Mouse (Mus musculus) stomach, embryonic 14.5 days (tissue): ENCODE measurements around the gene 4930426L09Rik. TPM values are rescaled to one million over a fixed set of nuclear protein-coding genes. Genes with fewer than 3 reads are reported as not detected.

Experiments used
- ATAC-seq: fragments of 200-750 bp; cut with Nextera tagmentation; 2 replicates; pipeline ENCODE4 v1.8.0; 2017; ENCODE audit warnings: low read depth, moderate TSS enrichment; ENCODE audit not compliant: insufficient number of reproducible peaks, insufficient read depth, low FRiP score
- H3K27ac ChIP-seq: fragments of 300-500 bp; sonication (generic); 2 replicates; pipeline ENCODE4 v1.5.1; 2014; ENCODE audit warnings: mild to moderate bottlenecking, low read length, moderate library complexity, mixed read lengths
- H3K27me3 ChIP-seq: fragments of 300-500 bp; sonication (generic); 2 replicates; pipeline ENCODE4 v1.6.1; 2014; ENCODE audit warnings: low read length, control low read depth, mixed read lengths; ENCODE audit not compliant: control insufficient read depth, insufficient read depth
- H3K36me3 ChIP-seq: fragments of 300-500 bp; sonication (generic); 2 replicates; pipeline ENCODE4 v1.6.1; 2014; ENCODE audit warnings: mild to moderate bottlenecking, control low read depth, low read length, moderate library complexity, mixed read lengths; ENCODE audit not compliant: control insufficient read depth, insufficient read depth
- H3K4me1 ChIP-seq: fragments of 300-500 bp; sonication (generic); 2 replicates; pipeline ENCODE4 v1.6.1; 2014; ENCODE audit warnings: low read length, control low read depth, mixed read lengths; ENCODE audit not compliant: control insufficient read depth, insufficient read depth
- H3K4me2 ChIP-seq: fragments of 300-500 bp; sonication (generic); replicated peaks from 2 replicates; pipeline ENCODE4 v1.6.1; 2014; ENCODE audit warnings: low read depth, low read length, control low read depth
- H3K4me3 ChIP-seq: fragments of 300-500 bp; sonication (generic); 2 replicates; pipeline ENCODE4 v1.5.1; 2014; ENCODE audit warnings: low read depth, low read length, control low read depth
- H3K9ac ChIP-seq: fragments of 300-500 bp; sonication (generic); replicated peaks from 2 replicates; pipeline ENCODE4 v1.6.1; 2014; ENCODE audit warnings: low read depth, mild to moderate bottlenecking, control low read depth, low read length, moderate library complexity, mixed read lengths
- H3K9me3 ChIP-seq: fragments of 300-500 bp; sonication (generic); 2 replicates; pipeline ENCODE4 v1.6.1; 2016; ENCODE audit warnings: low read depth, low read length, control low read depth; ENCODE audit not compliant: control insufficient read depth
- WGBS: fragments of 180-500 bp; shearing (Covaris S2); extraction: QIAGEN DNeasy Blood & Tissue Kit; methylation state at CpG from one replicate; pipeline ENCODE4 v1.1.7; 2014; 5-methylcytosine and 5-hydroxymethylcytosine counted together
- polyA plus RNA-seq: library from polyadenylated mRNA; unstranded; fragments of >200 nt; fragmentation: Nextera tagmentation; extraction: Ambion mirVana; gene quantifications from 2 replicates; pipeline ENCODE4 v1.2.1, GENCODE M21; 2014

The 4930426L09Rik gene
- polyA plus RNA-seq, 1 experiment from 2014 or later, result 0.72 TPM

DNA sequence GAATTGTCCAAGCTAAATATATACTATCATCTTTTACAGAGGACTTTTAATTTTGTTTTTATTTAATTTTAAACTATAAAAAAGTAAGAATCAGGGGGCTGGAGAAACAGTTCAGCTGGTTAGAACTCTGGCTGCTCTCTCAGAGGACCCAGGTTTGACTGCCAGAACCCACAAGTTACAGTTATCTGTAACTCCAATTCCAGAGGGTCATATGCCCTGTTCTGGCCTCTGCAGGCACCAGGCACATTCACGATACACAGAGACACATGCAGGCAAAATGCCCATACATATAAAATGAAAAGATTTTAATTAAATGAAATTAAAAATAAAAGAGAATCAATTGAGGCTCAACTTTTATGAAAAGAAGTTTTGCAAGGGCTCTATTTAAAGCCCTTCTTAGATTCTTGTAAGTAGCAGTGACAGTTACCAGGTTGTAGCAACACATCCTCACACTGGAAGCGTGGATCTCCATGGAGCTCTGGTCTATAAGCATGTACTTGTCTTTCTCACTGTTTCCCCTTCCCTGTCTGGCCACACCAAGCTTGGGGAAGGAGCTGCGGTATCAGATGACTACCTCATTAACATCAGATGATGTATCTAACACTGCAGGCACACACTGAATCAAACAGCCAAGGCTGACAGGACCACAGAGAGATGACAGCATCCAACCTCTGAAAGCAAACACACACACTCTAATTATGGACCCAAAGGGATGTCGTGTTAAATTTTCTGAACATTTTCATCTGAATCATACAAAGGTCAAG, 23.1 kb upstream of the 4930426L09Rik start:
- H3K27me3 ChIP-seq, result no peaks in the 10 kb centered on the region
- no peak overlapping the region for H3K27ac ChIP-seq
- H3K4me3 ChIP-seq, result no peak overlapping the region
- 51% methylated on average over 4 of the region's 4 CpGs for WGBS
- 0 out of 2 replicates have a peak, but pooled peaks cover 3% of the 10 kb centered on the region for H3K9me3 ChIP-seq
- H3K4me1 ChIP-seq, result no peaks in the 10 kb centered on the region
- no peak for ATAC-seq
- H3K4me2 ChIP-seq, result no peak overlapping the region
- H3K36me3 ChIP-seq, result no peaks in the 10 kb centered on the region
- H3K9ac ChIP-seq, result no peak overlapping the region

DNA sequence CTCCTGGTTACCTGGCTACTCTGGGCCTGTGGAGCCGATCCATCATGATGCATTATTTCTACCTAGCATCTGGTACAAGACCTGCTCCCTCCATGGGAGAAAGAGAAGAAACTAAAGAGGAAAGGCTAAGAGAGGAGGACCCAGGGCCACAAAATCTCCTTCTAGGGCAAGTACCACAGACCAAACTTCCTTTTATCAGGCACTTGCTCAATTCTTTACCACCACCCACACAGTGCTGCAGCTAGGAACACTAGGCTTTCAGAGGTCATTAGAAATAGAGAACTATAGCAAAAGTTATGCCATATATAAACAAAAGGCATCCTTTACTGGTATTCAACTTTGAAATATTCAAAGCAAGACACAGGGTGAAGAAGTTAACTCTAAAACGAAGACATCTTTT, 22.0 kb upstream of the 4930426L09Rik start:
- no peak overlapping the region for H3K9ac ChIP-seq
- 78% methylated on average over 2 of the region's 2 CpGs for whole genome bisulfite sequencing
- H3K4me1 ChIP-seq, result no peaks in the 10 kb centered on the region
- H3K36me3 ChIP-seq, result no peaks in the 10 kb centered on the region
- no peak overlapping the region for H3K27ac ChIP-seq
- no peak overlapping the region for H3K4me3 ChIP-seq
- no peaks in the 10 kb centered on the region for H3K27me3 ChIP-seq
- ATAC-seq, result no peak
- no peak overlapping the region for H3K4me2 ChIP-seq
- 0 out of 2 replicates have a peak, but pooled peaks cover 3% of the 10 kb centered on the region for H3K9me3 ChIP-seq

DNA sequence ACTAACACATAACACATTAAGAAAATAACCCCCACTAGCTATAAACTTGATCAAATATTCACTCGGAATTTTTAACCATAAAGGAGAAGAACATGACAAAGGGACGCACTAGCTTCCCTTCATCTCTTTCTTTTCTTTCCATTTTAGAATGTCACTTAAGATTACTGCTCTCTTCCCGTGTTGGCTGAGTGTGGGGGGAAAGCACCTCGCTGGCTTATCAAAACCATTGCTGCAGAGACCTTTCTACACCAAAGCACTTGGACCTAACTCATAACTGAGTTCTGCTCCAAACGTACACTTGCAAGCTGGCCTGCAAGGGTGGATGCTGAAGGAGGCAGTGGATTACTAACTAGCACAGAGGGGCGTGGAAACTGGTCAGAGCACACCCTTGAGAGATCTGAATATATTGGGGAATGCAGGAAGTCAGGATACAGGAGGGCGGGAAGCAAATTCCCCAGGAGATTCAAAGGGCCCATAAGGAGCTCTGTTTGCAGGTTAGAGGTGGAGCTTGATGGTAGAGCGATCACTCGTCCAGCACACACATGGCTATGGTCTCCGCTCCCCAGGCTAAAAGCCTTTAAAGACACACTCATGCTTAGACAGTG, 20.8 kb upstream of the 4930426L09Rik start:
- H3K4me1 ChIP-seq, result no peaks in the 10 kb centered on the region
- no peaks in the 10 kb centered on the region for H3K27me3 ChIP-seq
- no peak for ATAC-seq
- H3K36me3 ChIP-seq, result no peaks in the 10 kb centered on the region
- no peak overlapping the region for H3K4me3 ChIP-seq
- 0 out of 2 replicates have a peak, but pooled peaks cover 3% of the 10 kb centered on the region for H3K9me3 ChIP-seq
- H3K27ac ChIP-seq, result no peak overlapping the region
- 84% methylated on average over 10 of the region's 10 CpGs for WGBS
- no peak overlapping the region for H3K4me2 ChIP-seq
- H3K9ac ChIP-seq, result no peak overlapping the region

DNA sequence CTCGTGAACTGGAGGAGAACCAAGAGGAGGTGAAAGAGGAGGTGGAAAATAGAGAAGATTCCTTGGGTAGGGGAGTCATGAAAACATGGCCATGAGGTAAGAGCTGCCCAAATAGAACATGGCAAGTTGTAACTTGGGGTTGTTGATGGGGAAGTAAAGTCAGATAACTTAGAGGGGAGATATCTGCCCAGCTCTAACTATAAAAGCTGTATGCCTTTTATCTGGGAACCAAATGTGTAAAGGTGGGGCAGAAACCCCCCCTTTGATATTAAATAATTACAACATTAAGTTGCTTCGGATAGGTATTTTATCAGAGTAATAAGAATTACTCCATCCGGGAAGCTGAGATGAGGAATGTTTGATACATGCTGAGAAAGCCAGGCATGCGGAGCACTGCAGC, 19.1 kb upstream of the 4930426L09Rik start:
- no peak overlapping the region for H3K4me2 ChIP-seq
- H3K4me3 ChIP-seq, result no peak overlapping the region
- no peak overlapping the region for H3K9ac ChIP-seq
- H3K4me1 ChIP-seq, result no peaks in the 10 kb centered on the region
- ATAC-seq, result no peak
- no peak overlapping the region for H3K27ac ChIP-seq
- 94% methylated on average over 4 of the region's 4 CpGs for WGBS
- H3K27me3 ChIP-seq, result no peaks in the 10 kb centered on the region
- no peaks in the 10 kb centered on the region for H3K9me3 ChIP-seq
- no peaks in the 10 kb centered on the region for H3K36me3 ChIP-seq

DNA sequence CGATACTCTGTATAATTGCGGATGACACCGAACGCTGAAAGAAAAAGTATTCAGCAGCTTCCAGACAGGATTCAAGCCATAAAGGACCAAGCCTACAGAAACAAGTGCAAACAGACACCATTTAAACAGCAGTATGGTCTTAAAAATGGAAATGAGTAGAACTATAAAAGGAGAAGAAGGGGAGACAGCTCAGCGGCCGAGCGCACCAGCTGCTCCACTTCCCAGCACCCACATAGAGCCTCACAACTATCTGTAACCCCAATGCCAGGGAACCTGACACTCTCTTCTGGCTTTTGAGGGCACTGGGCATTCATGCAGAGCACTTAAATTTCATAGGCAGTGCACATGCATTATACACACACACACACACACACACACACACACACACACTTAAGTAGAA, 18.5 kb upstream of the 4930426L09Rik start:
- Histone ChIP-seq H3K36me3 (no peaks in the 10 kb centered on the region), H3K4me2 (no peak overlapping the region), H3K4me3 (no peak overlapping the region), H3K9me3 (no peaks in the 10 kb centered on the region), H3K4me1 (no peaks in the 10 kb centered on the region), H3K27me3 (no peaks in the 10 kb centered on the region), H3K27ac (no peak overlapping the region), H3K9ac (no peak overlapping the region)
- 86% methylated on average over 7 of the region's 7 CpGs for WGBS
- no peak for ATAC-seq

DNA sequence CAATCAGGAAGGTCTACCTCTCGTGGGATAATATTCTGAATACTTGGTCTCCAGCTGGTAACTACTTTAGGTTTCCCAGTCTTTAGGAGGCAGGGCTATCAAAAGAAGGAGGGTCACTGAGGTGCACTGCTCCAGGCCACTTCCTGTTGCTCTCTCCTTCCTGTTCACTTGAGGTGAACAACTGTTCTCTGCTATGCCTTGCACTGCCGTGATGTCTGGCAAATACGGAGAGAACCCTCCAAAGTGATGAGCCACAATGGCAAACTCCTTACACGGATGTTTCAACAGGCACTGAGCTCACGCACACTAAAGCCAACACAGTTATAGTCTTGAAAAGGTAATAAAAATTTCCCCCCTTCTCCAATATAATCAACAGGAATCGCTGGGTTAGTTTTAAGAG, 15.6 kb upstream of the 4930426L09Rik start:
- WGBS, result 85% methylated on average over 6 of the region's 6 CpGs
- Histone ChIP-seq H3K27me3 (no peaks in the 10 kb centered on the region), H3K27ac (no peak overlapping the region), H3K4me1 (no peaks in the 10 kb centered on the region), H3K9ac (no peak overlapping the region), H3K9me3 (0 out of 2 replicates have a peak, but pooled peaks cover 3% of the 10 kb centered on the region), H3K4me2 (no peak overlapping the region), H3K36me3 (no peaks in the 10 kb centered on the region), H3K4me3 (no peak overlapping the region)
- ATAC-seq, result no peak

DNA sequence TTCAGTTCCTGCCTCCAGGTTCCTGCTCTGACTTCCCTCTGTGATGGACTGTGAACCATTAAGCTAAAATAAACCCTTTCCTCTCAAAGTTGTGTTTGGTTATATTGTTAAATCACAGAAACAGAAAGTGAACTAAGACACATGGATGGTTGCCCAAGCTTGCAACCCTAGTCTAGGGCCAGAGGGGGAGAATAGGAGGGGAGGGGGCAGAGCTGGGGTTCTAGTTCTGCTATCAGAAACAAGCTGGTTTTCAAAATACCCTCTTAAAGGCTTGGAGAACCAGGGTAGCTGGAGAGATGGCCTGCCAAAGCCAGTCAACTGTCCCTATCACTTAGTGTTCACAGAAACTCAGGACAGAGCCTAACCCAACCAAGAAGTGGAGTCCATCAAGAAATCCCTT, 14.6 kb upstream of the 4930426L09Rik start:
- no peak overlapping the region for H3K9ac ChIP-seq
- H3K9me3 ChIP-seq, result 0 out of 2 replicates have a peak, but pooled peaks cover 6% of the 10 kb centered on the region
- no peaks in the 10 kb centered on the region for H3K36me3 ChIP-seq
- H3K4me3 ChIP-seq, result no peak overlapping the region
- H3K27ac ChIP-seq, result no peak overlapping the region
- no peak overlapping the region for H3K4me2 ChIP-seq
- no peaks in the 10 kb centered on the region for H3K27me3 ChIP-seq
- no peaks in the 10 kb centered on the region for H3K4me1 ChIP-seq
- ATAC-seq, result no peak

DNA sequence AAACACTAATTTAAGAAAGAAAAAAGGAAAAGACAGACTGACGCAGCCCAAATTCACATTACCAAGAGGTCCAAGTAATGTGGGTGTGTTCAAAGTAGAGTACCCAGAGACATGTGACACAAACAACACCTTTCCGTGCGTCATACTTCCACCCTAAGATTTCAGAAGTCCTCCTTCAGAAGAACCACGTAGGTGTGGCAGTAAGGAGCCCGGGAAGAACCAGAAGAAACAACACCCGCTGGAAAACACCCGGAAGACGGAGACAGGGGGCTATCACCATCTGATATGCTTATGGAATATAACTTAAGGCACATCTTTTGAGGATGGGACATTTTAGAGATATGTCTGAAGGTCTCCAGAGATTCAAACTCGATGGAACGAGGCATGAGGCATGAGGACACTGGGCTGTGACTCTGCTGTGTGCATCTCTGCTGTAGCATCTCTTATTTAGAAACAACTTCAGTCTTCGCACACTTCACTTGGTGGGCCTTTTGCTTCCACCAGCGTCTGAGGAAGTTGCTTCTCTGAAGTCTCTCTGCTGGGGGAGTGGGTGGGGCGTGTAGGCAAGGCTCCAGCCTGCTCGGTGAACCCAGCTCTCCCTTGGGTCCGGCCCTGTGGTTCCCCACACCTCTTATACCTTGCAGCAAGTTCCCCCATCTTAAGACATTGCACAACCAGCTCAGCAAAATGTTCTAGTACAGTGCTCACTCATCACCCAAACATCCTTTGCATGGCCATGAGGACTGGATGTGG, 13.9 kb upstream of the 4930426L09Rik start:
- 90% methylated on average over 15 of the region's 15 CpGs for WGBS

More for the DNA sequence above, 13.9 kb upstream of the 4930426L09Rik start:
- H3K4me3 ChIP-seq, result no peak overlapping the region
- H3K27ac ChIP-seq, result no peak overlapping the region
- no peaks in the 10 kb centered on the region for H3K4me1 ChIP-seq
- H3K9me3 ChIP-seq, result 0 out of 2 replicates have a peak, but pooled peaks cover 6% of the 10 kb centered on the region
- no peaks in the 10 kb centered on the region for H3K36me3 ChIP-seq
- H3K4me2 ChIP-seq, result no peak overlapping the region
- no peak for ATAC-seq
- H3K27me3 ChIP-seq, result no peaks in the 10 kb centered on the region
- H3K9ac ChIP-seq, result no peak overlapping the region
